Mouse (Mus musculus) spleen, adult 2 months (tissue): ENCODE results near the gene Itpkc.

Experiments
- CTCF ChIP-seq: fragments of 200-500 bp; IDR thresholded peaks from 2 replicates; pipeline ENCODE4 v1.5.1; 2011; ENCODE audit warnings: mild to moderate bottlenecking, inconsistent platforms; ENCODE audit not compliant: insufficient read depth, insufficient read length, insufficient replicate concordance; ENCODE audit errors: extremely low read depth
- POLR2A ChIP-seq: fragments of 200-500 bp; IDR thresholded peaks from 2 replicates; pipeline ENCODE4 v1.6.1; 2011; ENCODE audit warnings: low read depth, low read length, inconsistent platforms

DNA sequence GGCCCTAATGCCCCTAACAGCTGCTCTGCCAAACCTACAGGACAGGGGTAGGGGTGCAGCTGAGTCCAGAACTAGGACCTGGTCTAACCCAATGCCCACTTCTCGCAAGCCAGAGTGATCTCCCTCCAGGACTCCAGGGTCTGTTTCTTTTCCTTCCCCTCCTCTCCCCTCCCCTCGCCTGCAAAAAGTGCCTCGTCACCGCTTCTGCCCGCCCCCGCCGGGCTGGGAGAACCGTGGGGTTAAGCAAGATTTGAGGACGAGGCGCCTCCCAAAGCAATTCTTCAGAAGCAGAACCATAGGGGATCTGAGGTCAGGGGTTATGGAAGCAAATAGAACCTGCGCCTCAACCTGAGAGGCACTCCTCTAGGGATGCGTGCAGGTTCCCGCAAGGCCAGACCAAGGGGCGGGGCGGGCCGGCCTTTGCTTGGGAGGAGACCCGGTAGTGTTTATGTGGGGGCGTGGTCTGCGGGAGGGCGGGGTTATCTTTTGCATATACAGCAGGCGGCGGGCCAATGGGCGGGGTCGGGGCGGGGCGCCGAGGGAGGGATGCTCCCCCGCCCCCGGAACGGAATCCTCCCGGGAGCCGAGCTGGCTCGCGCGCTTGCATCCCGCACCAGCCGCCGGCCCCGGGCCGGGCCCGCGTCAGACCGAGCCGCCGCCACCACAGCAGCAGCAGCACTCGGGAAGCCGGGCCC lies 29.9 kb upstream of the Itpkc start, which contains the start of gene Numbl:
- TF ChIP-seq CTCF (no peak), POLR2A (no peak)
